Mouse (Mus musculus): ENCODE data around the gene Aup1. TPM values are rescaled to one million over a fixed set of nuclear protein-coding genes. Genes with fewer than 3 reads are reported as not detected.

Gene Aup1
- total and polyA plus RNA-seq, 3 experiments = 259 to 500 TPM; not detected in 1

- no peak overlapping the region for H3K9ac ChIP-seq (ENCODE audit: control insufficient read depth, low read depth, low read length, poor library complexity, severe bottlenecking)
- DNase-seq (ENCODE audit: low read depth, low spot score) = no peak
- no peaks in the 10 kb centered on the region for H3K9me3 ChIP-seq (replicated peaks; ENCODE audit: insufficient read depth, low read length)
- no peak overlapping the region for H3K4me3 ChIP-seq (ENCODE audit: control insufficient read depth in 1 of 2, insufficient read depth in 1 of 2, low read depth in 2 of 2, low read length in 2 of 2)
- H3K4me1 ChIP-seq (ENCODE audit: control insufficient read depth in 1 of 2, insufficient read depth in 2 of 2, low read length in 2 of 2) = peaks cover 0 to 7% of the 10 kb centered on the region in 2 experiments; a peak in 3 of 4 replicates
- peaks cover 1 to 8% of the 10 kb centered on the region in 2 experiments; a peak in 3 of 4 replicates for H3K36me3 ChIP-seq (ENCODE audit: control insufficient read depth in 1 of 2, insufficient read depth in 2 of 2, low read length in 2 of 2)
- H3K27ac ChIP-seq (ENCODE audit: control insufficient read depth, low read depth, low read length) = no peak overlapping the region
- TF ChIP-seq CHD2 (IDR thresholded peaks at IDR 0.05; ENCODE audit: low read length) (no peak), E2F4 (IDR thresholded peaks at IDR 0.05; ENCODE audit: borderline replicate concordance, low read depth, low read length) (no peak), MYC (IDR thresholded peaks at IDR 0.05; ENCODE audit: low read depth, low read length) (no peak), MEF2A (IDR thresholded peaks at IDR 0.05; ENCODE audit: extremely low read depth, insufficient replicate concordance, low read depth, low read length, poor library complexity, severe bottlenecking) (no peak), MXI1 (IDR thresholded peaks at IDR 0.05; ENCODE audit: low read depth, low read length) (no peak), ETS1 (IDR thresholded peaks at IDR 0.05; ENCODE audit: low read depth, low read length) (no peak), SIN3A (IDR thresholded peaks at IDR 0.05; ENCODE audit: low read length) (no peak), RAD21 (IDR thresholded peaks at IDR 0.05; ENCODE audit: low read depth, low read length) (no peak), CHD1 (IDR thresholded peaks at IDR 0.05; ENCODE audit: low read depth, low read length) (no peak), MAX (IDR thresholded peaks at IDR 0.05; ENCODE audit: low read length) (no peak), MAZ (IDR thresholded peaks at IDR 0.05; ENCODE audit: low read depth, low read length) (no peak), ELF1 (IDR thresholded peaks at IDR 0.05; ENCODE audit: low read depth, low read length) (no peak), BHLHE40 (IDR thresholded peaks at IDR 0.05; ENCODE audit: borderline replicate concordance, low read depth, low read length) (no peak), CTCF (IDR thresholded peaks at IDR 0.05 in 2 of 3, conservative IDR thresholded peaks at IDR 0.05 in 1 of 3; ENCODE audit: control insufficient read depth in 1 of 3, insufficient read depth in 1 of 3, low read depth in 2 of 3, low read length in 3 of 3, poor library complexity in 1 of 3, severe bottlenecking in 1 of 3) (no peak), TCF12 (IDR thresholded peaks at IDR 0.05; ENCODE audit: low read depth, low read length) (no peak), POLR2AphosphoS2 (IDR thresholded peaks at IDR 0.05; ENCODE audit: low read length) (no peak), NRF1 (IDR thresholded peaks at IDR 0.05; ENCODE audit: insufficient read depth, low read depth, low read length, poor library complexity, severe bottlenecking) (no peak)
- H3K27me3 ChIP-seq (ENCODE audit: control insufficient read depth in 1 of 2, insufficient read depth in 2 of 2, low read length in 2 of 2) = no peaks in the 10 kb centered on the region
- peaks cover 16% of the 10 kb centered on the region for H3K79me2 ChIP-seq (ENCODE audit: control insufficient read depth, insufficient read depth, low read length, poor library complexity)
Measured at GRCm38 (mm10) chr6:83104158-83104557, 49.8 kb downstream of the Aup1 start.

Other genes with a start within 250 kb of the Aup1 start
- 0.03 and 0.04 TPM in 2 replicates for gene Sema4f, start 114.8 kb upstream of the Aup1 start, total RNA-seq (2012; rRNA removed)
- under 1 TPM in 1 of 2 experiments, not detected in 1; 0.01 TPM for gene Sema4f, start 114.8 kb upstream of the Aup1 start, polyA plus RNA-seq (2012; ENCODE audit: insufficient read depth in 1 of 2, insufficient read length in 2 of 2, low read depth in 1 of 2, low replicate concordance in 2 of 2, missing spikeins in 1 of 2)
- gene M1ap, start 107.6 kb upstream of the Aup1 start, total RNA-seq (2012; rRNA removed) = 3.9 and 6.2 TPM in 2 replicates
- 1 to 10 TPM in 1 of 2 experiments, not detected in 1; 6.3 TPM for gene M1ap, start 107.6 kb upstream of the Aup1 start, polyA plus RNA-seq (2012; ENCODE audit: insufficient read depth in 1 of 2, insufficient read length in 2 of 2, low read depth in 1 of 2, low replicate concordance in 2 of 2, missing spikeins in 1 of 2)
- gene Dok1, start 21.1 kb upstream of the Aup1 start, total RNA-seq (2012; rRNA removed) = 17.9 and 18.7 TPM in 2 replicates
- 10 to 100 TPM in 1 of 2 experiments, not detected in 1; 22.3 TPM for gene Dok1, start 21.1 kb upstream of the Aup1 start, polyA plus RNA-seq (2012; ENCODE audit: insufficient read depth in 1 of 2, insufficient read length in 2 of 2, low read depth in 1 of 2, low replicate concordance in 2 of 2, missing spikeins in 1 of 2)
- gene Loxl3, start 20.3 kb upstream of the Aup1 start, total RNA-seq (2012; rRNA removed) = 0.77 and 0.78 TPM in 2 replicates
- gene Loxl3, start 20.3 kb upstream of the Aup1 start, polyA plus RNA-seq (2012; ENCODE audit: insufficient read depth in 1 of 2, insufficient read length in 2 of 2, low read depth in 1 of 2, low replicate concordance in 2 of 2, missing spikeins in 1 of 2) = 1 to 10 TPM in 1 of 2 experiments, not detected in 1; 1.0 TPM
- 95.1 and 107 TPM in 2 replicates for gene Htra2, start 752 bp downstream of the Aup1 start, total RNA-seq (2012; rRNA removed)
- 100 to 1,000 TPM in 1 of 2 experiments, not detected in 1; 133 TPM for gene Htra2, start 752 bp downstream of the Aup1 start, polyA plus RNA-seq (2012; ENCODE audit: insufficient read depth in 1 of 2, insufficient read length in 2 of 2, low read depth in 1 of 2, low replicate concordance in 2 of 2, missing spikeins in 1 of 2)
- 1.3 TPM in 2 replicates for gene Dqx1, start 3.3 kb downstream of the Aup1 start, total RNA-seq (2012; rRNA removed)
- 1 to 10 TPM in 1 of 2 experiments, not detected in 1; 3.4 TPM for gene Dqx1, start 3.3 kb downstream of the Aup1 start, polyA plus RNA-seq (2012; ENCODE audit: insufficient read depth in 1 of 2, insufficient read length in 2 of 2, low read depth in 1 of 2, low replicate concordance in 2 of 2, missing spikeins in 1 of 2)
- not detected in 2 replicates for gene Tlx2, start 15.8 kb downstream of the Aup1 start, total RNA-seq (2012; rRNA removed)
- gene Tlx2, start 15.8 kb downstream of the Aup1 start, polyA plus RNA-seq (2012; ENCODE audit: insufficient read depth in 1 of 2, insufficient read length in 2 of 2, low read depth in 1 of 2, low replicate concordance in 2 of 2, missing spikeins in 1 of 2) = not detected
- gene Pcgf1, start 23.3 kb downstream of the Aup1 start, total RNA-seq (2012; rRNA removed) = 18.2 and 19.2 TPM in 2 replicates
- gene Pcgf1, start 23.3 kb downstream of the Aup1 start, polyA plus RNA-seq (2012; ENCODE audit: insufficient read depth in 1 of 2, insufficient read length in 2 of 2, low read depth in 1 of 2, low replicate concordance in 2 of 2, missing spikeins in 1 of 2) = 10 to 100 TPM in 1 of 2 experiments, not detected in 1; 25.2 TPM
- 0.23 and 0.58 TPM in 2 replicates for gene Lbx2, start 31.8 kb downstream of the Aup1 start, total RNA-seq (2012; rRNA removed)
- under 1 TPM in 1 of 2 experiments, not detected in 1; 0.85 TPM for gene Lbx2, start 31.8 kb downstream of the Aup1 start, polyA plus RNA-seq (2012; ENCODE audit: insufficient read depth in 1 of 2, insufficient read length in 2 of 2, low read depth in 1 of 2, low replicate concordance in 2 of 2, missing spikeins in 1 of 2)
- 3.2 and 5.1 TPM in 2 replicates for gene Ccdc142, start 47.1 kb downstream of the Aup1 start, total RNA-seq (2012; rRNA removed)
- 1 to 10 TPM in 1 of 2 experiments, not detected in 1; 2.2 TPM for gene Ccdc142, start 47.1 kb downstream of the Aup1 start, polyA plus RNA-seq (2012; ENCODE audit: insufficient read depth in 1 of 2, insufficient read length in 2 of 2, low read depth in 1 of 2, low replicate concordance in 2 of 2, missing spikeins in 1 of 2)
- 2.2 and 2.5 TPM in 2 replicates for gene Gm42688, start 47.1 kb downstream of the Aup1 start, total RNA-seq (2012; rRNA removed)
- gene Gm42688, start 47.1 kb downstream of the Aup1 start, polyA plus RNA-seq (2012; ENCODE audit: insufficient read depth in 1 of 2, insufficient read length in 2 of 2, low read depth in 1 of 2, low replicate concordance in 2 of 2, missing spikeins in 1 of 2) = 1 to 10 TPM in 1 of 2 experiments, not detected in 1; 4.8 TPM
- 91.3 and 93.7 TPM in 2 replicates for gene Mrpl53, start 54.5 kb downstream of the Aup1 start, total RNA-seq (2012; rRNA removed)
- gene Mrpl53, start 54.5 kb downstream of the Aup1 start, polyA plus RNA-seq (2012; ENCODE audit: insufficient read depth in 1 of 2, insufficient read length in 2 of 2, low read depth in 1 of 2, low replicate concordance in 2 of 2, missing spikeins in 1 of 2) = 10 to 100 TPM in 1 of 2 experiments, not detected in 1; 63.8 TPM
- 167 and 209 TPM in 2 replicates for gene Mogs, start 61.0 kb downstream of the Aup1 start, total RNA-seq (2012; rRNA removed)
- gene Mogs, start 61.0 kb downstream of the Aup1 start, polyA plus RNA-seq (2012; ENCODE audit: insufficient read depth in 1 of 2, insufficient read length in 2 of 2, low read depth in 1 of 2, low replicate concordance in 2 of 2, missing spikeins in 1 of 2) = 100 to 1,000 TPM in 1 of 2 experiments, not detected in 1; 150 TPM
- 35.0 and 42.4 TPM in 2 replicates for gene Wbp1, start 67.0 kb downstream of the Aup1 start, total RNA-seq (2012; rRNA removed)
- 10 to 100 TPM in 1 of 2 experiments, not detected in 1; 72.8 TPM for gene Wbp1, start 67.0 kb downstream of the Aup1 start, polyA plus RNA-seq (2012; ENCODE audit: insufficient read depth in 1 of 2, insufficient read length in 2 of 2, low read depth in 1 of 2, low replicate concordance in 2 of 2, missing spikeins in 1 of 2)
- gene Ino80b, start 70.9 kb downstream of the Aup1 start, total RNA-seq (2012; rRNA removed) = 25.8 and 30.6 TPM in 2 replicates
- gene Ino80b, start 70.9 kb downstream of the Aup1 start, polyA plus RNA-seq (2012; ENCODE audit: insufficient read depth in 1 of 2, insufficient read length in 2 of 2, low read depth in 1 of 2, low replicate concordance in 2 of 2, missing spikeins in 1 of 2) = 10 to 100 TPM in 1 of 2 experiments, not detected in 1; 40.9 TPM
- 5.2 and 5.4 TPM in 2 replicates for gene Rtkn, start 80.9 kb downstream of the Aup1 start, total RNA-seq (2012; rRNA removed)
- 1 to 10 TPM in 1 of 2 experiments, not detected in 1; 8.3 TPM for gene Rtkn, start 80.9 kb downstream of the Aup1 start, polyA plus RNA-seq (2012; ENCODE audit: insufficient read depth in 1 of 2, insufficient read length in 2 of 2, low read depth in 1 of 2, low replicate concordance in 2 of 2, missing spikeins in 1 of 2)
- 3.2 and 3.4 TPM in 2 replicates for gene Wdr54, start 101.9 kb downstream of the Aup1 start, total RNA-seq (2012; rRNA removed)
- 1 to 10 TPM in 1 of 2 experiments, not detected in 1; 4.6 TPM for gene Wdr54, start 101.9 kb downstream of the Aup1 start, polyA plus RNA-seq (2012; ENCODE audit: insufficient read depth in 1 of 2, insufficient read length in 2 of 2, low read depth in 1 of 2, low replicate concordance in 2 of 2, missing spikeins in 1 of 2)
- 0.15 and 0.23 TPM in 2 replicates for gene 1700003E16Rik, start 101.9 kb downstream of the Aup1 start, total RNA-seq (2012; rRNA removed)
- under 1 TPM in 1 of 2 experiments, not detected in 1; 0.50 TPM for gene 1700003E16Rik, start 101.9 kb downstream of the Aup1 start, polyA plus RNA-seq (2012; ENCODE audit: insufficient read depth in 1 of 2, insufficient read length in 2 of 2, low read depth in 1 of 2, low replicate concordance in 2 of 2, missing spikeins in 1 of 2)
- 21.9 and 23.3 TPM in 2 replicates for gene Dctn1, start 111.4 kb downstream of the Aup1 start, total RNA-seq (2012; rRNA removed)
- gene Dctn1, start 111.4 kb downstream of the Aup1 start, polyA plus RNA-seq (2012; ENCODE audit: insufficient read depth in 1 of 2, insufficient read length in 2 of 2, low read depth in 1 of 2, low replicate concordance in 2 of 2, missing spikeins in 1 of 2) = 10 to 100 TPM in 1 of 2 experiments, not detected in 1; 81.9 TPM
- 0.04 and 0.07 TPM in 2 replicates for gene Slc4a5, start 165.3 kb downstream of the Aup1 start, total RNA-seq (2012; rRNA removed)
- not detected for gene Slc4a5, start 165.3 kb downstream of the Aup1 start, polyA plus RNA-seq (2012; ENCODE audit: insufficient read depth in 1 of 2, insufficient read length in 2 of 2, low read depth in 1 of 2, low replicate concordance in 2 of 2, missing spikeins in 1 of 2)